Mouse (Mus musculus): Measurements from ENCODE around the gene Gm6871. TPM values are rescaled to one million over a fixed set of nuclear protein-coding genes. Genes with fewer than 3 reads are reported as not detected.
"Not testable (repeated sequence)": the region's sequence is repeated elsewhere in the genome, so short reads cannot be mapped to it uniquely, and the experiment has no call there.

Gene Gm6871
- total and polyA plus RNA-seq, 3 experiments, result not detected

DNA sequence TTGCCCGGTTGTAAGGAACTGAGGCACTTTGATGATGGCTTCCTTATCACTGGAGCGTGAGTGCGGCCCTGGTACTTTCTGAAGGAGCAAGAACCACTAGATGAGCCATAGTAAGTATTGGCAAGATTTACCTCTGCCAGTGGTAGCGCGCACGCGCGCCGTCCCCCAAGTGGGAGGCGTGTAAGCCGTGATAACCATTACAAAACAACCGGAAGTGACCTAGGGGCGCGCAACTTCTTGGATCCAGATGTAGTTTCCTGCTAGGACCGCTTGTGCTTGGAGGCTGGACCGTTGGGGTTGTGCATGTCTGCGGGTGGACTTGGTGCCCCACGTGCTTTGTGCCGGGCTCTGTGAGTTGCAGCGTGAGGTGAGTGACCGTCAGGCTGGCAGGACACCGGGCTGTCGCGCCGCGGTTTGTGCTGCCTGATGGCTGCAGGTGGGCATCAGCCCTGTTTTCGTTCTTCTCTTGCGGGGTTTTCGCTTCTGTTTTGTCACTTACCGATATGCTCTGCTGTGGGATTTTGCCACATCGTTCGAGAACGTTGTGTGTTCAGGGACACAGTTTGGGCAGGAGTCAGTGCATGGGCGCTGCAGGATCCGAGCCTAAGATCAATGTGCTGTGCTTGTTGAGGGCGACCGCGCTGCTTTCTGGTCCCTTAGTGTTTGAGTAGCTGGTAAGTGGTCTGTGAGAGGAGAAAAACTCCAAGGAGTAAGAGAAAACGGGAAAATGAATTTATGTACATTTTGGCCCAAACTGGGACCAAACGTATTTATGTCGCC is 25.8 kb upstream of the Gm6871 start, which contains the start of gene 2610021A01Rik (continued):
- TF ChIP-seq NELFE (IDR thresholded peaks at IDR 0.05; ENCODE audit: low read depth, low read length) (no peak), MYC (IDR thresholded peaks at IDR 0.05; ENCODE audit: low read depth, low read length) (no peak), BHLHE40 (IDR thresholded peaks at IDR 0.05; ENCODE audit: borderline replicate concordance, low read depth, low read length) (no peak), GATA1 (IDR thresholded peaks at IDR 0.05; ENCODE audit: low read depth, low read length) (no peak), UBTF (IDR thresholded peaks at IDR 0.05; ENCODE audit: borderline replicate concordance, insufficient read depth, low read depth, low read length) (no peak), MYB (IDR thresholded peaks at IDR 0.05; ENCODE audit: low read depth, low read length) (no peak), SIN3A (IDR thresholded peaks at IDR 0.05; ENCODE audit: low read length) (0 out of 2 replicates have a peak, but pooled peaks have one; percentile 31), MAZ (IDR thresholded peaks at IDR 0.05; ENCODE audit: low read depth, low read length) (no peak), MXI1 (IDR thresholded peaks at IDR 0.05; ENCODE audit: low read depth, low read length) (no peak), SMC3 (IDR thresholded peaks at IDR 0.05; ENCODE audit: low read depth, low read length) (no peak), POLR2AphosphoS5 (IDR thresholded peaks at IDR 0.05; ENCODE audit: borderline replicate concordance, low read depth, low read length) (no peak), TBP (IDR thresholded peaks at IDR 0.05; ENCODE audit: low read depth, low read length) (peak; percentile 58; the same call in 1 of the 2 replicates), MEF2A (IDR thresholded peaks at IDR 0.05; ENCODE audit: extremely low read depth, insufficient replicate concordance, low read depth, low read length, poor library complexity, severe bottlenecking) (no peak)

DNA sequence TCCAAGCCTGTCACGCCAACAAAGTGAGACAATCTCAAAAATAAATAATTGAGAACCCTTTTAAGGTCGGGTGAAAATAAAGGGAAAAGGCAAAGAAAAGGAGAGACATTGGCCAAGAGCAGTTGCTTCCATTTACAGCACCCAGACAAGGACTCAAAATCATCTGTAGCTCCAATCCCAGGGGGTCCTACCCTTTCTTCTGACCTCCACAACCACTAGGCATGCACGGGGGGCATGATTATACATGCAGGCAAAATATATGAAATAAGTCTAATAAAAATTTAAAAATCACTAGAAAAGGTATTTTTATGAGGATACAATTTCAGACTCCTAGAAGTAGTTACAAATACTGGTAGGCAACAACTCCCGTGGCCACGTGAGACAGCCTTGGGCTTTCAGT is 25.2 kb upstream of the Gm6871 start:
- Histone ChIP-seq H3K27me3 (ENCODE audit: control insufficient read depth in 1 of 2, insufficient read depth in 2 of 2, low read length in 2 of 2) (no peaks in the 10 kb centered on the region), H3K36me3 (ENCODE audit: control insufficient read depth in 1 of 2, insufficient read depth in 2 of 2, low read length in 2 of 2) (peaks cover 0 to 2% of the 10 kb centered on the region in 2 experiments; a peak in 2 of 4 replicates), H3K4me3 (ENCODE audit: control insufficient read depth in 1 of 2, insufficient read depth in 1 of 2, low read depth in 2 of 2, low read length in 2 of 2) (peak overlapping the region; percentile 23 to 74; a peak in 3 of 4 replicates), H3K9me3 (replicated peaks; ENCODE audit: insufficient read depth, low read length) (no peaks in the 10 kb centered on the region), H3K4me1 (ENCODE audit: control insufficient read depth in 1 of 2, insufficient read depth in 2 of 2, low read length in 2 of 2) (peaks cover 0 to 7% of the 10 kb centered on the region in 2 experiments; a peak in 2 of 4 replicates), H3K79me2 (ENCODE audit: control insufficient read depth, insufficient read depth, low read length, poor library complexity) (peaks cover 5% of the 10 kb centered on the region), H3K9ac (ENCODE audit: control insufficient read depth, low read depth, low read length, poor library complexity, severe bottlenecking) (peak overlapping the region; percentile 59), H3K27ac (ENCODE audit: control insufficient read depth, low read depth, low read length) (no peak overlapping the region)
- no peak for DNase-seq (ENCODE audit: low read depth, low spot score)
- TF ChIP-seq GATA1 (IDR thresholded peaks at IDR 0.05; ENCODE audit: low read depth, low read length), result no peak
- TF ChIP-seq KAT2A (conservative IDR thresholded peaks at IDR 0.05; ENCODE audit: low read depth, low read length), result no peak
- TF ChIP-seq MAZ (IDR thresholded peaks at IDR 0.05; ENCODE audit: low read depth, low read length), result no peak
- TF ChIP-seq RAD21 (IDR thresholded peaks at IDR 0.05; ENCODE audit: low read depth, low read length), result no peak
- TF ChIP-seq POLR2AphosphoS5 (IDR thresholded peaks at IDR 0.05; ENCODE audit: borderline replicate concordance, low read depth, low read length), result no peak
- TF ChIP-seq ZNF384 (IDR thresholded peaks at IDR 0.05; ENCODE audit: low read depth, low read length), result no peak
- TF ChIP-seq BHLHE40 (IDR thresholded peaks at IDR 0.05; ENCODE audit: borderline replicate concordance, low read depth, low read length), result no peak
- TF ChIP-seq MXI1 (IDR thresholded peaks at IDR 0.05; ENCODE audit: low read depth, low read length), result no peak
- TF ChIP-seq ELF1 (IDR thresholded peaks at IDR 0.05; ENCODE audit: low read depth, low read length), result no peak
- TF ChIP-seq SIN3A (IDR thresholded peaks at IDR 0.05; ENCODE audit: low read length), result no peak
- TF ChIP-seq HCFC1 (IDR thresholded peaks at IDR 0.05; ENCODE audit: low read depth, low read length), result no peak
- TF ChIP-seq ZC3H11A (IDR thresholded peaks at IDR 0.05; ENCODE audit: low read depth, low read length), result no peak
- TF ChIP-seq TBP (IDR thresholded peaks at IDR 0.05; ENCODE audit: low read depth, low read length), result no peak
- TF ChIP-seq MAX (IDR thresholded peaks at IDR 0.05; ENCODE audit: low read length), result no peak
- TF ChIP-seq EP300 (IDR thresholded peaks at IDR 0.05; ENCODE audit: low read depth in 1 of 2, low read length in 2 of 2), result no peak
- TF ChIP-seq MEF2A (IDR thresholded peaks at IDR 0.05; ENCODE audit: extremely low read depth, insufficient replicate concordance, low read depth, low read length, poor library complexity, severe bottlenecking), result no peak
- no peak for TF ChIP-seq ZMIZ1 (IDR thresholded peaks at IDR 0.05; ENCODE audit: low read depth, low read length)
- no peak for TF ChIP-seq UBTF (IDR thresholded peaks at IDR 0.05; ENCODE audit: borderline replicate concordance, insufficient read depth, low read depth, low read length)
- no peak for TF ChIP-seq CHD1 (IDR thresholded peaks at IDR 0.05; ENCODE audit: low read depth, low read length)

DNA sequence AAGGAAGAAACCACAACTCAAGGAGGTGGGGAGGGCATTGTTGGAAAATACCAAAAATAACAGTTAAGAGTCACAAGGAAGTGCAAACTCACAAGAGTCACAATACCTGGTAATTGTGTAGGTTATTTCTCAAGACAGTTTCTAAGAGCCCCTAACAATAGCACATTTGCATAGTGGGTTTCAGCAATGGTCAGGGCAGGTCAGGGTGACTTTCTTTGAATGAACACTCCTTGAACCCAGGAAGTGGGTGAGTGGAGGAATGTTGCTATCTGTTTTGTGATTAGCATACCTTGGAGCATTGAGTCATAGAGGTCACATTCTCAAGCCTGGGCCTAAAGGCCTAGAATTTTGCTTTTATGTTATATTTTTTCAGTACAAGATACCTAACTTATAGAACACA is 14.4 kb upstream of the Gm6871 start:
- not testable (repeated sequence) for H3K27ac ChIP-seq (ENCODE audit: control insufficient read depth, low read depth, low read length); H3K9me3 ChIP-seq (replicated peaks; ENCODE audit: insufficient read depth, low read length); H3K27me3 ChIP-seq (ENCODE audit: control insufficient read depth in 1 of 2, insufficient read depth in 2 of 2, low read length in 2 of 2); H3K4me3 ChIP-seq (ENCODE audit: control insufficient read depth in 1 of 2, insufficient read depth in 1 of 2, low read depth in 2 of 2, low read length in 2 of 2); H3K36me3 ChIP-seq (ENCODE audit: control insufficient read depth in 1 of 2, insufficient read depth in 2 of 2, low read length in 2 of 2); H3K4me1 ChIP-seq (ENCODE audit: control insufficient read depth in 1 of 2, insufficient read depth in 2 of 2, low read length in 2 of 2); DNase-seq (ENCODE audit: low read depth, low spot score); H3K9ac ChIP-seq (ENCODE audit: control insufficient read depth, low read depth, low read length, poor library complexity, severe bottlenecking); H3K79me2 ChIP-seq (ENCODE audit: control insufficient read depth, insufficient read depth, low read length, poor library complexity)
